Mouse (Mus musculus) erythroblast, embryonic 14.5 days (primary cell): ENCODE results near the gene Adgrl3.

ENCODE experiments used
- GATA1 ChIP-seq: IDR thresholded peaks from 2 replicates; pipeline ENCODE4 v1.6.1; 2012; ENCODE audit warnings: low read length, inconsistent platforms, mixed read lengths
- TAL1 ChIP-seq: IDR thresholded peaks from 3 replicates; pipeline ENCODE4 v1.6.1; 2012; ENCODE audit warnings: low read length, inconsistent platforms, mixed read lengths

- TF ChIP-seq GATA1 = no peak
- TF ChIP-seq TAL1 = no peak
Measured at GRCm38 (mm10) chr5:81602889-81603288, 583.0 kb downstream of the Adgrl3 start.
